Mouse (Mus musculus) limb, embryonic 14.5 days (tissue): Measurements from ENCODE around the gene Osbp2. TPM values are rescaled to one million over a fixed set of nuclear protein-coding genes. Genes with fewer than 3 reads are reported as not detected.

ENCODE experiments used
- ATAC-seq: fragments of 200-750 bp; cut with Nextera tagmentation; 2 replicates; pipeline ENCODE4 v1.8.0; 2017; ENCODE audit warnings: low read depth, moderate number of reproducible peaks, moderate TSS enrichment; ENCODE audit not compliant: low FRiP score
- DNase-seq: peaks from one replicate; pipeline ENCODE4 v3.0.0-alpha.2; 2015; ENCODE audit warnings: low spot score
- H3K27ac ChIP-seq: fragments of 300-500 bp; sonication (generic); replicated peaks from 2 replicates; pipeline ENCODE4 v1.5.1; 2014; ENCODE audit warnings: low read depth, mild to moderate bottlenecking, low read length, moderate library complexity, mixed read lengths
- H3K27me3 ChIP-seq: fragments of 300-500 bp; sonication (generic); 2 replicates; pipeline ENCODE4 v1.6.1; 2014; ENCODE audit warnings: low read length, mixed read lengths; ENCODE audit not compliant: control insufficient read depth, insufficient read depth
- H3K36me3 ChIP-seq: fragments of 300-500 bp; sonication (generic); 2 replicates; pipeline ENCODE4 v1.6.1; 2014; ENCODE audit warnings: mild to moderate bottlenecking, low read length, moderate library complexity, mixed read lengths; ENCODE audit not compliant: control insufficient read depth, insufficient read depth
- H3K4me1 ChIP-seq: fragments of 300-500 bp; sonication (generic); 2 replicates; pipeline ENCODE4 v1.6.1; 2014; ENCODE audit warnings: antibody characterized with exemption, low read length, mixed read lengths; ENCODE audit not compliant: control insufficient read depth, insufficient read depth
- H3K4me2 ChIP-seq: fragments of 300-500 bp; sonication (generic); replicated peaks from 2 replicates; pipeline ENCODE4 v1.6.1; 2014; ENCODE audit warnings: low read depth, mild to moderate bottlenecking, low read length, moderate library complexity; ENCODE audit not compliant: severe bottlenecking
- H3K4me3 ChIP-seq: fragments of 300-500 bp; sonication (generic); replicated peaks from 2 replicates; pipeline ENCODE4 v1.5.1; 2014; ENCODE audit warnings: low read length
- H3K9ac ChIP-seq: fragments of 300-500 bp; sonication (generic); 2 replicates; pipeline ENCODE4 v1.6.1; 2014; ENCODE audit warnings: mild to moderate bottlenecking, low read depth, low read length, moderate library complexity; ENCODE audit not compliant: severe bottlenecking
- H3K9me3 ChIP-seq: fragments of 300-500 bp; sonication (generic); 2 replicates; pipeline ENCODE4 v1.6.1; 2016; ENCODE audit warnings: low read length; ENCODE audit not compliant: control insufficient read depth
- POLR2A ChIP-seq: fragments of 200-500 bp; IDR thresholded peaks from 2 replicates; pipeline ENCODE4 v1.8.0; 2012; ENCODE audit warnings: inconsistent platforms, mild to moderate bottlenecking, moderate library complexity, borderline replicate concordance; ENCODE audit not compliant: insufficient read depth, insufficient read length; ENCODE audit errors: extremely low read depth
- WGBS: fragments of 180-500 bp; shearing (Covaris S2); extraction: QIAGEN DNeasy Blood & Tissue Kit; methylation state at CpG from one replicate; pipeline ENCODE4 v1.1.7; 2014; 5-methylcytosine and 5-hydroxymethylcytosine counted together
- polyA plus RNA-seq, 2 experiments: library from polyadenylated mRNA; depleted of rRNA in 1 of 2; stranded (reverse) in 1 of 2; unstranded in 1 of 2; fragments of >200 nt; fragmentation: Nextera tagmentation in 1 of 2; extraction: Ambion mirVana in 1 of 2; gene quantifications; 2 replicates each; pipeline versions ENCODE4 v1.2.1 to v1.2.3; 2012 to 2014

Gene Osbp2
- polyA plus RNA-seq, 2 experiments: 0.77 to 1.5 TPM

GRCm38 (mm10) chr11:3775263-3775644 lies 88.4 kb downstream of the Osbp2 start:
- H3K4me2 ChIP-seq: no peak overlapping the region
- no peaks in the 10 kb centered on the region for H3K9me3 ChIP-seq
- peaks cover 34% of the 10 kb centered on the region for H3K27me3 ChIP-seq
- 40% methylated on average over 4 of the region's 4 CpGs for WGBS
- H3K27ac ChIP-seq: no peak overlapping the region
- no peak overlapping the region for H3K4me3 ChIP-seq
- TF ChIP-seq POLR2A: no peak
- H3K9ac ChIP-seq: no peak overlapping the region
- no peak for DNase-seq
- H3K4me1 ChIP-seq: 0 out of 2 replicates have a peak, but pooled peaks cover 3% of the 10 kb centered on the region
- ATAC-seq: no peak
- H3K36me3 ChIP-seq: no peaks in the 10 kb centered on the region

DNA sequence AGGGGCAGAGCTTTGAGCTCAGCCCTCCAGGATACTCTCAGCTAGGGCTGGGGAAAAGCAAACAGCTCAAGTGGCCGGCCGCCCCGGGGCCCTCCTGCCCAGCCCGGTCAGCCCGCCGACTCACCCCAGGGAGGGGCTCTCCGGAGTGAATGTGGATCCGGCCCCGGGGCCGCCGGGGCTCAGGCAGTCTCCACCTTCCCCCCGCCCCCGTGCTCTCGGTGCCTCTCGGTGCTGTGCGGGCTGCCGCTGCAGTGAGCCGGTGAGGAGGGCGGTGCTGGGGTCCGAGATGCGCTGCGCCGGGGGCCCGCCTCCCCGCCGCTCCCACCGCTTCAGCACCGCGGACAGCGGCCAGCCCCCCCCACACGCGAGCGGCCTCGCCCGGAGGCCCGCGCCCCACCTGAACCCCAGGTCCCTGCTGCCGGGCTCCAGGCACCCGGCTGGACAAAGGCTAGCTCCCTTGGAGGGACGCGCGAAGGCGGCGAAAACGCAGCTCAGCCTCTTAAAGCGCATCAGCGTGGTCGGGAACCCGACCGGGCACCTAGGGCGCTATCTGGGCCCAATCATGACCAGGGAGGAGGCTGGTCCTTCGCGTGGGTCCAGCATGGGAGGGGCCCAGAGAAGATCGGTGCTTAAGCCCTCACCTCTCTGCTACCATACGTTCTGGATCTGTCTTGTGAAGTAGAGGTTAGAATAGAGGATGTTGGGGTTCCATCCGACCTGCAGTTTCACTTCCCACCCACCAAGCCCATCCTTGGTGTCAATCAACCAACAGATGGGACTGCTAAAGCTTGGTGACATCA lies 89.0 kb downstream of the Osbp2 start:
- no peak for TF ChIP-seq POLR2A
- DNase-seq: no peak
- H3K9me3 ChIP-seq: no peaks in the 10 kb centered on the region
- 0 out of 2 replicates have a peak, but pooled peaks cover 3% of the 10 kb centered on the region for H3K4me1 ChIP-seq
- peaks cover 34% of the 10 kb centered on the region for H3K27me3 ChIP-seq
- H3K27ac ChIP-seq: no peak overlapping the region
- peak overlapping the region; percentile 25 for H3K4me3 ChIP-seq
- H3K4me2 ChIP-seq: peak overlapping the region; percentile 47
- H3K9ac ChIP-seq: no peak overlapping the region
- ATAC-seq: no peak
- no peaks in the 10 kb centered on the region for H3K36me3 ChIP-seq
- WGBS: 2% methylated on average over 54 of the region's 56 CpGs

DNA sequence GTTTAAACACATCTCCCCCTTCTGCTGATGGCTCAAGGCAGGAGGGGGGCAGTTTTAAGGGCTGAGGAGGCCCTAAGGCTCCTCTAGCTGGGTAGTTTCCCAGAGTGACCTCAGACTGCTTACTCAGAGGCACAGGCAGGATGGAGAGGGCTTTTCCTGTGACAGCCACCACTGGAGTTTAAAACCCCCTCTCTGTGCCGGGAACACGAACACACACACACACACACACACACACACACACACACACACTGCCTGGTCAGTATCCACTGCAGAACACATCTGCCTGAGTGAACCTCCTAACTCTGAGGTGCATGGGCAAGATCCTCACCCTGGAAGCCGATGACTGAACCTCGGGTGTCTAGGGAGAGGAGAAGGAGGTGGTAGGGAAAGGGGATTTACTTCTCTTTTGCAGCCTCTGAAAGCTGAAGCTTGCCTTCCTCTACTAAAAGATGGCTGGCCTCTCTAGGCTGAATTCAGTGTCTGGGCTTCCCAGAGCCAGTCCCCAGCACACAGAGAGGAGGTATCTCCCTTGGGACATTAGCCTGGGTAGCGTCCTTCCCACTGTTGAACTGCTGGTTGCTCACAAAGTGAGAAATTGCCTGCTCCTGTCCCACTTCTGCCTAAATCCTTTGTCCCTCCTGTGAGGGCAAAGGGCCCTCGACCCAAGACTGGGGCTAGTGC lies 89.8 kb downstream of the Osbp2 start:
- Histone ChIP-seq H3K4me2 (peak overlapping the region; percentile 47), H3K9ac (no peak overlapping the region), H3K27me3 (peaks cover 34% of the 10 kb centered on the region)

GRCm38 (mm10) chr11:3773136-3773535 lies 90.6 kb downstream of the Osbp2 start:
- Histone ChIP-seq H3K27me3 (peaks cover 34% of the 10 kb centered on the region), H3K4me2 (no peak overlapping the region), H3K9ac (no peak overlapping the region), H3K27ac (no peak overlapping the region), H3K4me1 (0 out of 2 replicates have a peak, but pooled peaks cover 3% of the 10 kb centered on the region), H3K36me3 (no peaks in the 10 kb centered on the region), H3K4me3 (no peak overlapping the region), H3K9me3 (no peaks in the 10 kb centered on the region)
- no peak for DNase-seq
- TF ChIP-seq POLR2A: no peak
- no peak for ATAC-seq
- WGBS: 87% methylated on average over 8 of the region's 8 CpGs

More for the DNA sequence above, 89.8 kb downstream of the Osbp2 start:
- H3K9me3 ChIP-seq: no peaks in the 10 kb centered on the region
- H3K4me3 ChIP-seq: peak overlapping the region; percentile 25
- no peak overlapping the region for H3K27ac ChIP-seq
- H3K36me3 ChIP-seq: no peaks in the 10 kb centered on the region
- ATAC-seq: no peak
- DNase-seq: no peak
- 0 out of 2 replicates have a peak, but pooled peaks cover 3% of the 10 kb centered on the region for H3K4me1 ChIP-seq
- TF ChIP-seq POLR2A: no peak
- WGBS: 39% methylated on average over 5 of the region's 6 CpGs

DNA sequence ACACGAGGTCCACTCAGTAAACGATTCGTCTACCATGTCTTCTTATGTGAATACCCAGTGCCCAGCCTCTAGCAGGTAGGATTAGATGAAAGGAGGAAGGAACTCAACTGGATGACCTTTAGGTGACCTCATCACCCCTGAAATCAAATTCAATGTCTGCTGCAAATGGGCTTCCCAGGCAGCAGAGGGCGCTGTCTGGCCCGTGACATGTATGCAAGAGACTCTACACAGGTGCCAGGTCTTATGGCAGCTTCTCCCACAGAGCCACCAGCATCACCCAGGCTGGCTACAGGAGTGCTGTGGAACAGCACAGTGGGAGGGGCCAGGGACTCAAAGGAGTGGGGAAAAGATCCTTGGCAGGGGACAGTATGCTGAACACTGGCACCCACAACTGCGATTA lies 92.4 kb downstream of the Osbp2 start:
- no peak overlapping the region for H3K9ac ChIP-seq
- H3K4me3 ChIP-seq: no peak overlapping the region
- ATAC-seq (no peak), DNase-seq (no peak)
- no peaks in the 10 kb centered on the region for H3K9me3 ChIP-seq
- no peak overlapping the region for H3K4me2 ChIP-seq
- no peak for TF ChIP-seq POLR2A
- 0 out of 2 replicates have a peak, but pooled peaks cover 3% of the 10 kb centered on the region for H3K4me1 ChIP-seq
- H3K36me3 ChIP-seq: no peaks in the 10 kb centered on the region
- H3K27me3 ChIP-seq: peaks cover 29% of the 10 kb centered on the region
- no peak overlapping the region for H3K27ac ChIP-seq
- WGBS: 54% methylated on average over 6 of the region's 6 CpGs
